12 mouse cellular contexts compared by ENCODE assay signal in the genomic region with DNA sequence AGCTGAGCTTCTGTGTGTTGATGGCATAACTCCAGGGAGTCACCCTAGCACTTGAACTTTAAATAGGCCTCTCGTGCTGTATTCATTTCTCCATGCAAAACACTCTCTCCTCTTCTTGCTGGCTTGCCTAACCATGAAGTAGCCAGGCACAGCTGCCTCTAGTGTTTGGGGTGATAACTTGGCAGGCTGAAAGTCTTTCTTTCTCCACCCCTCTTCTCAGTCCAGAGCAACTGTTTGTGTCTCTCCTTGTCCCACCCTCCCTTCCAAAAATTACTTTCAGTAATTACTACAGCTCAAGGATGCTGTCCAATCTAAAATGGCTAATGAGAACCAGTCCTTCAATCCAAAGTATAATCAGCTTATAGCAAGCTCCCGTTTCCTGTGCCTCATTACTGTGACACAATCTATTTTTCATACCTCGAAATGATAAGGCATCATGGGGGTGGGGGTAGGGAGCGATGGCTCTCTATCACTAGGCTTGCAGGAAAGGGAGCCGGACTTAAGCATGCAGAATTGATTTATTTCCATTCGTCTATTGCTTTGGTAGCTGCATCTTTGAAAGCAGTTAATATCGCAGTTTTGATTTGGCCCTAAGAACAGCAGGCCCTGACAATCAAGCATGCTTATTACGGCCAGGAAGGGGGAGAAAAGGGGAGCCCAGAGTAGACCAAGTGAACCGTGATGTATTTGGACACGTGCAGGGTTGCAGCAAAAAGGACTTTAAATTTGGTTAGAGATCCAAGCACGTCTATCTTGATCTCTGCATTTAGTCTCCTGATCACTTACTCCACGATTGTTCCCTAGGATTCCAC.
DNase-seq lines count a peak whose midpoint lies in the region; ATAC-seq and TF ChIP-seq lines count a peak whose summit lies in the region.
"Had no signal": no experiment of that assay in that cellular context is flagged by ENCODE, and none has a peak within 500 bp of the region (broad histone marks: within the 10 kb centered on the region; RNA-seq: fewer than 3 reads in every experiment).

No protein-coding gene starts in this region.

- no peak overlapping the region for H3K4me2 ChIP-seq in lung, postnatal 0 days (replicated peaks; ENCODE audit: low read depth, low read length)
- H3K4me2 ChIP-seq in midbrain, postnatal 0 days (ENCODE audit: low read depth, low read length, poor library complexity, severe bottlenecking), result no peak overlapping the region
- H3K4me2 ChIP-seq: limb, embryonic 12.5 days had no signal

- WGBS in lung, postnatal 0 days, result 61% methylated on average over 12 of the region's 12 CpGs
- 25% methylated on average over 12 of the region's 12 CpGs for WGBS in midbrain, postnatal 0 days

- H3K4me3 ChIP-seq in lung, postnatal 0 days (ENCODE audit: low read depth, low read length), result no peak overlapping the region
- H3K4me3 ChIP-seq in midbrain, postnatal 0 days (ENCODE audit: low read depth, low read length), result no peak overlapping the region
- H3K4me3 ChIP-seq: limb, embryonic 12.5 days had no signal

- H3K4me1 ChIP-seq in lung, postnatal 0 days (ENCODE audit: insufficient read depth, low read depth, low read length), result no peaks in the 10 kb centered on the region
- peaks cover 2% of the 10 kb centered on the region; the same call in 1 of the 2 replicates for H3K4me1 ChIP-seq in midbrain, postnatal 0 days (ENCODE audit: insufficient read depth, low read length)

- H3K9ac ChIP-seq in lung, postnatal 0 days (replicated peaks; ENCODE audit: low read depth), result no peak overlapping the region
- no peak overlapping the region for H3K9ac ChIP-seq in midbrain, postnatal 0 days (replicated peaks; ENCODE audit: low read length, poor library complexity, severe bottlenecking)
- H3K9ac ChIP-seq: limb, embryonic 12.5 days had no signal

- no peaks in the 10 kb centered on the region for H3K36me3 ChIP-seq in lung, postnatal 0 days (ENCODE audit: insufficient read depth, low read length)
- no peaks in the 10 kb centered on the region for H3K36me3 ChIP-seq in midbrain, postnatal 0 days (ENCODE audit: insufficient read depth, low read length)
- H3K36me3 ChIP-seq: limb, embryonic 12.5 days had no signal

- intact Hi-C loops in heart, postnatal 10 days (cut with DNase I), result no loop called here

- no peak overlapping the region for H3K27ac ChIP-seq in lung, postnatal 0 days (ENCODE audit: low read length)
- 0 out of 2 replicates have a peak overlapping the region, but pooled peaks have one; percentile 38 for H3K27ac ChIP-seq in midbrain, postnatal 0 days (ENCODE audit: low read depth, low read length)
- H3K27ac ChIP-seq: limb, embryonic 12.5 days had no signal

- peak; percentile 13 for DNase-seq in embryo, embryonic 10.5 days (ENCODE audit: low spot score)
- no peak for DNase-seq in embryo, embryonic 10 days (ENCODE audit: low spot score)
- DNase-seq in lung, postnatal 0 days (ENCODE audit: low spot score), result peak; percentile 33
- no peak for DNase-seq in lung, postnatal 14 days
- peak; percentile 18 to 35 for DNase-seq in heart, postnatal 10 days
- DNase-seq in midbrain, postnatal 0 days (ENCODE audit: low spot score), result peak; percentile 16
- DNase-seq in gastrocnemius, adult 18-20 months (ENCODE audit: low spot score), result no peak
- no peak for DNase-seq in thymus, postnatal 36 days
- DNase-seq: cerebellum, adult 18-20 months; lung, postnatal 36 days; right cerebral cortex, adult 18-20 months had no signal

- H3K9me3 ChIP-seq in lung, postnatal 0 days (ENCODE audit: low read length), result no peaks in the 10 kb centered on the region
- no peaks in the 10 kb centered on the region for H3K9me3 ChIP-seq in midbrain, postnatal 0 days (ENCODE audit: low read length)
- H3K9me3 ChIP-seq: limb, embryonic 12.5 days had no signal

- no peak for TF ChIP-seq EP300 in lung, postnatal 0 days (IDR thresholded peaks at IDR 0.05)

- H3K27me3 ChIP-seq in lung, postnatal 0 days (replicated peaks; ENCODE audit: insufficient read depth, low read length), result no peaks in the 10 kb centered on the region
- H3K27me3 ChIP-seq in midbrain, postnatal 0 days (ENCODE audit: insufficient read depth, low read length), result no peaks in the 10 kb centered on the region
- H3K27me3 ChIP-seq: limb, embryonic 12.5 days had no signal

- no peak for ATAC-seq in lung, postnatal 0 days
- no peak for ATAC-seq in midbrain, postnatal 0 days (ENCODE audit: low FRiP score)

- TF ChIP-seq CTCF in lung, postnatal 0 days (IDR thresholded peaks at IDR 0.05), result no peak
- no peak for TF ChIP-seq CTCF in midbrain, postnatal 0 days (IDR thresholded peaks at IDR 0.05)

Comparison
In these comparisons a context has a peak if more than half of its experiments do, and no peak if none do; other contexts are left out.
1. DNase-seq: peak in embryo, embryonic 10.5 days (single experiment), lung, postnatal 0 days (single experiment), heart, postnatal 10 days (2 of 2) and midbrain, postnatal 0 days (single experiment); none in embryo, embryonic 10 days (single experiment), lung, postnatal 14 days (single experiment), gastrocnemius, adult 18-20 months (single experiment) and thymus, postnatal 36 days (0 of 2).